Mouse (Mus musculus): Measurements from ENCODE around the gene Mvd.

Gene Mvd

GRCm38 (mm10) chr8:122443262-122444006 is at the start of gene Mvd:
Mvd (minus strand) TSS chr8:122443422.
- in situ Hi-C loops (cut with MboI; ENCODE audit: low sequenced_read_pairs): no loop called here

GRCm38 (mm10) chr8:122488387-122488786 is 45.2 kb upstream of the Mvd start:
- in situ Hi-C loops (cut with MboI; ENCODE audit: low sequenced_read_pairs): no loop called here

GRCm38 (mm10) chr8:122484831-122485230 is 41.6 kb upstream of the Mvd start:
- in situ Hi-C loops (cut with MboI; ENCODE audit: low sequenced_read_pairs): no loop called here

DNA sequence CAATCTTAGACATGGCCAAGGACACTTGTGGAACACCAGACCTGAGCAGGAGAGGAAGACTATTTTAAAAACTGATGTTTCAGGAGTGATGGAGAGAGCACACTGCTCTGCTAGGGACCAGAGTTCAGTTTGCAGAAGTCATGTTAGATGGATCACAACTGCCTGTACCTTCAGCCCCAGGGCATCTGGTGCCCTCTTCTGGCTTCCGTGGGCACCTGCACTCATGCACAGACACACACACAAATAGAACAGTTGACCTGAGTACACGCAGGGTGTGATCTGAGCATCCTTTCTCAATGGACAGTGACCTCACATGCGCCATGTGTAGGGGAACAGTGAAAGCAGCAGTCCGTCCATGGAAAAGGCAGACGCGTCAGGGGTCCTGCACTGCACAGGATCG is 40.7 kb upstream of the Mvd start:
- in situ Hi-C loops (cut with MboI; ENCODE audit: low sequenced_read_pairs): no loop called here

DNA sequence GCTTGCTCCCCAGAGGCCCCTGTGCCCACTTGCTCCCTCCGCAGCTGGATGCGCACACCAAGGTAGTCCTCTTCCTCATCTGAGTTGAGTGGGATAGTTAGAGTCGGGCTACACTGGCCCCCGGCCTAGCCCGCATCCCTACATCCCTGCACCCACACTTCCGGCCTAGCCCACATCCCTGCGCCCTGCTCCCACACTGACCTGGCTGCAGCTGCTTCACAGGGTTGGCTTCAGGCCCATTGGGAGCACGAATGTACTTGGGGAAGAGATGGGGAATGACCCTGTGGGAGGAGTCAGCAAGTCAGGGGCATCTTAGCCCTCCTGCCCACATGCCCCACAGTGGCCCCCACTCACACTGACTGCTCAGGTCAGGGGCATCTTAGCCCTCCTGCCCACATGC is 39.2 kb upstream of the Mvd start:
- in situ Hi-C loops (cut with MboI; ENCODE audit: low sequenced_read_pairs): no loop called here

GRCm38 (mm10) chr8:122475580-122476320 is 32.5 kb upstream of the Mvd start, which contains the start of the genes Rnf166 and Ctu2:
Rnf166 (minus strand) TSS chr8:122476064.
Ctu2 (plus strand) TSS chr8:122476143.
- in situ Hi-C loops (cut with MboI; ENCODE audit: low sequenced_read_pairs): no loop called here

GRCm38 (mm10) chr8:122474951-122475560 is 31.8 kb upstream of the Mvd start:
- in situ Hi-C loops (cut with MboI; ENCODE audit: low sequenced_read_pairs): no loop called here

DNA sequence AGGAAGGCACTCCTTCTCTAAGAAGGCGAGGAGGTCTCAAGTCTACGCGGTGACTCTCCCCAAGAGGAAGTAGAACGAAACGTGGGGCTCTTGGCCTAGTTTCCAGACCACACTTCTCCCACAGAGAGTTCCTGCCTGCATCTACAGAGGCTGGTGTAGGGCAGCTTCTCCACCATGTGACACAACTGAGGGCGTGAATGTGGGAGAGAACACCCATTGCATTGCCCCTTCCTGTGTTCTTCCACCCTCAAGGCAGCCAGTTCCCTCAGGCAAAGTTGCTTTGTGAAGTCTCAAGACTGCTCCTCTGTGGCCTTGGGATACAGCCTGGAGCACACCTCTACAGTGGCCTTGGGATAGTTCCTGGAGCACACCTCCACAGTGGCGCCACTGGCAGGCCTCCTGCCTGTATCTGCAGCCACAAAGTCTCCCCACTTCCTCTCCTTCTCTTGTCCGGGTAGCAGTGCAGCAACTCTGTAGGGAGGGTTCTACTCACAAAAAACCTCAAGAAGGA is 30.7 kb upstream of the Mvd start:
- in situ Hi-C loops (cut with MboI; ENCODE audit: low sequenced_read_pairs): no loop called here

DNA sequence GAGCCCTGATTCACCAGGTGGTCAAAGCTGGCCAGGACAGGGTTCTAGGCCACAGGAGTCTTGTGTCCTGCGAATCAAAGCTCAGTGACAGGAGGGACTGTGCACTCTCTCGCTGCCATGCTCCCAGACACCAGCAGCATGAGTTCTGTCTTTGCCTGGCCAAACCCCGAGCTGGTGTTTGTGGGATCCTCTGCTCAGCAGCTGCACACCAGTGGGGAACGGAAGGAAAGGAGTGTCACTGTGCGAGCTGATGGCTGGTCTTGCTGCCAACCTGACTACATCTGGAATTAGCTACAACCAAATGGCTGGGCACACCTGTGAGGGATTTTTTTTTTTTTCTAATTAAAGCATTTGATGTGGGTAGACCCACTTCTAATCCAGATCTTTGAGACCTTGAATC is 27.5 kb upstream of the Mvd start:
- in situ Hi-C loops (cut with MboI; ENCODE audit: low sequenced_read_pairs): no loop called here

DNA sequence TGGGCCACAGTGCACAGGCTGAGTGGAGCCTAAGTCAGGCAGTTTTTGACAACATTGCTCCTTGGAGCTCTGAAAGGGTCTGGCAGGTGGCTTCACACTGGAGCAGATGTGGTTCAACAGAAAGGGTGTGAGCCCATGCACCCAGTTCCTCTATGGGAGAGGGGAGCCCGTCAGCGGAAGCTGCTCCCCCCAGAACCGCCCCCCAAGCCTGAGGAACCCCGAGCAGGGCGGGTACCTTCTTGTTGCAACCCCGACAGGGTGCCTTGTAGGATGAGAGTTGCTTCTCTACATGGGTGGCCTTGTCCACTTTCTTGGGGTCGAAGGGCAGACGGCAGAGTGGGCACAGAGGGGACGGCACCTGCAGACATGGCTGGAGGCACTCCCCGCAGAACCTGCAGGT is 26.7 kb upstream of the Mvd start:
- in situ Hi-C loops (cut with MboI; ENCODE audit: low sequenced_read_pairs): no loop called here

DNA sequence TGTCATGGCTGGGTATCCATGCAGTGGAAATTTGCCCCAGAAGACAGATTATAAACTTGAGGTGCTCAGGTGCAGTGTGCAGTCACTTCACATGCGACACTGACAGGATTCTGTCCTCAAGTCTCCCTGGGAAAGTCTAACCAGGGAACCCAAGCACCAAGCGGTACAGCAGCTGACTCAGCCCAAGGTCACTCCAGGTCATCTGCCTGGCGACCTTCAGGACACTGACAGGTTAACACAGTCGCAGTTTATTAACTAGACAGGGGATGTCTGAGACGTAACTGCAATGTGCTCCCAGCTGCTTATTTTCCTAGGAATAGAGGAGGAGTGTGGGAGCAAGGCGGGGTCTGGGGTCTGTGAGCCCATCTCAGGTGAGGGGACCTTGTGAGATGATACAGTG is 26.2 kb upstream of the Mvd start:
- in situ Hi-C loops (cut with MboI; ENCODE audit: low sequenced_read_pairs): no loop called here

GRCm38 (mm10) chr8:122467816-122468215 is 24.6 kb upstream of the Mvd start:
- in situ Hi-C loops (cut with MboI; ENCODE audit: low sequenced_read_pairs): no loop called here

DNA sequence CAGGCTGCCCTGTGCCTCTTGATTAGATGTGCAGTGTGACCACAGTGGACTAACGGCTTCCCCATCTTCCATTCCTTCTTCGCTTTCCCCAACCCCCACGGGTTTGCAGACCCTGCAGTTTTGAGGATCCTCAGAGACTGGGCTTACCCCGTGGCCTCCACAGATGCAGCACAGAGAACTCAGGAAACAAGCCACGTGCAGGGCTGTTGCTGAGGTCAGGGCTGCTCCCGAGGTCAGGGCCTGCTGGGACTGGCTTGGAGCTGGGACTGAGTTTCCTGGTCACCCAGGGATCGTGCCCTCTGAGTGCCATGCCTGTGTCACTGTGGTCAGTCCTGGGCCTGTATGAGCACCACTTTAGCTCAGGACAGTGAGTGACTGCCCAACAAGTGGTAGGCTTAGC is 21.8 kb upstream of the Mvd start:
- in situ Hi-C loops (cut with MboI; ENCODE audit: low sequenced_read_pairs): no loop called here

DNA sequence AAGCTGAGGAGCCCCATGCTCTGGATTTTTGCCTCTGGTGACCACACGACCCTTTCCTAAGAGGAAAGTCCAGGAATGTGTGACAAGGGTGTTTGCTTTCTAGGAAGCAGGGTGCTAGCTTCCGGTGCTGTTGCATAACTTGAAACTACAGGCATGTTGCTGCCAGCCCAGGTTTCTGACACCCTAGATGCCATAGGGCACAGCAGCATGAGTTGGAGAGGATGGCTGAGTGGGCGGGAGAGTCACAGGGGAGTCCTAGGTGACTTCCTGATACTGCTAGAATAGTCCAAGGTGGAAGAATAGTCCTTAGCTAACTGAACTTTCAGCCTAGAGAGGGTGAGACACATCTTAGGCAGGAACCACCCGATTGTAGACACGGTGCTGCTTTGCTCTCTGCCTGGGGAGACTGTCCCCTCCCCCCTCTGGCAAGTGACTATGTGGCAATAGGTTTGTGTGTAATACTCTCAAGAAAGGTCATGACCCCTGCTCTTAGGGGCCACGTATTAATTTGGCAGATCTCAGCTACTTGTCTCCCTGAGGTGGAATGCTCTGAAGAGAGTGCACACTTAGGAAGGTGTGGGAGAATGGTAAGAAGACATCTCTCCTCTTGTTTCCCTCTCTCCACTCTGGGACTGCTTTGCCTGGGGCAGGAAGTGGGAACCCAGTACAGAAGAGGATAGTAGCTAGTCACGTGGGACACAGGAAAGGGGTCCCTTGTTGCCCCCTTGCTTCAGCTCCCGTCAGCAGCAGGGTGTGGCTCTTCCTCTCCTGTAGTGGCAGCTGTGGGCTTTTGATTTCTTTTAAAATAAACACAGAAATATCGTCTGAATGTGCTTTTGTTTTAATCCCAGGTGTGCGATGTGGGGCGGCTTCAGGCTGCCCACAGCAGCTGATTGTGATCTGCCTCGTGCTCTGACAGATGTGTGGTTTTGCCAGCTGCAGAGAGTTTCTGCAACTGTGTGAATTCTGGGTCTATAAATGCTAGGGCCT is 20.7 kb upstream of the Mvd start:
- in situ Hi-C loops (cut with MboI; ENCODE audit: low sequenced_read_pairs): no loop called here

- in situ Hi-C loops (cut with MboI; ENCODE audit: low sequenced_read_pairs): no loop called here
Measured at GRCm38 (mm10) chr8:122462510-122462909, 19.3 kb upstream of the Mvd start.

DNA sequence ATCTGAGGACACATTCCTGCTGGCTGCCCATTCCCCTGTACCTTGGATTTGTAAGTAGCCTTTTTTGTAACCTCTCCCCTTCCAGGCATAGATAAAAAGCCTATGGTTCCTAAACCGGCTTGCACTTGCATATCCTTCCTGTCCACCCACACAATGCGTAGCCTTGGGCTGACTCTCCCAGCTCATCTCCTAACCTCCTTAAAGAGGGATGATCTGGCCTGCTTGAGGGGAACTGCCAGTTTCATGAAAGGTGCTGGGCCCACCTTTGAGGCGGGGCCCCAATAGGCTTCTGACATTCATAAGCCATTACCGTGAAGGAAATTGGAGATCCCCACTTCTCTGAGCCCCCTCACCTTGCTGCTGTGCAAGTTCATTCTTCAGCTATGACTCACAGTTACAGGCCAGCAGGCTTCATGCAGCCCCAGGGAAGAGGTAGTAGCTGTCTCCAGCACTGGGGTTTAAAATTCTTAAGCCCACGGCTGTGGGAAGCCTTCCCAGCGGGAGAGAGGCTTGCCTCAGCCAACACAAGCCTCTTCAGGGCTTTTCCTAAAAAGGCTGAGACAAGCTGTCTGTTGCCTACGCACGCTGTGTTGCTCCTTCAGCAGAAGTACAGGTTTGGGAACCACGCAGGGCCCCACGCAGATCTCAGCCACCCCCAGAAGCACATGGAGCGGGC is 18.4 kb upstream of the Mvd start:
- in situ Hi-C loops (cut with MboI; ENCODE audit: low sequenced_read_pairs): no loop called here

DNA sequence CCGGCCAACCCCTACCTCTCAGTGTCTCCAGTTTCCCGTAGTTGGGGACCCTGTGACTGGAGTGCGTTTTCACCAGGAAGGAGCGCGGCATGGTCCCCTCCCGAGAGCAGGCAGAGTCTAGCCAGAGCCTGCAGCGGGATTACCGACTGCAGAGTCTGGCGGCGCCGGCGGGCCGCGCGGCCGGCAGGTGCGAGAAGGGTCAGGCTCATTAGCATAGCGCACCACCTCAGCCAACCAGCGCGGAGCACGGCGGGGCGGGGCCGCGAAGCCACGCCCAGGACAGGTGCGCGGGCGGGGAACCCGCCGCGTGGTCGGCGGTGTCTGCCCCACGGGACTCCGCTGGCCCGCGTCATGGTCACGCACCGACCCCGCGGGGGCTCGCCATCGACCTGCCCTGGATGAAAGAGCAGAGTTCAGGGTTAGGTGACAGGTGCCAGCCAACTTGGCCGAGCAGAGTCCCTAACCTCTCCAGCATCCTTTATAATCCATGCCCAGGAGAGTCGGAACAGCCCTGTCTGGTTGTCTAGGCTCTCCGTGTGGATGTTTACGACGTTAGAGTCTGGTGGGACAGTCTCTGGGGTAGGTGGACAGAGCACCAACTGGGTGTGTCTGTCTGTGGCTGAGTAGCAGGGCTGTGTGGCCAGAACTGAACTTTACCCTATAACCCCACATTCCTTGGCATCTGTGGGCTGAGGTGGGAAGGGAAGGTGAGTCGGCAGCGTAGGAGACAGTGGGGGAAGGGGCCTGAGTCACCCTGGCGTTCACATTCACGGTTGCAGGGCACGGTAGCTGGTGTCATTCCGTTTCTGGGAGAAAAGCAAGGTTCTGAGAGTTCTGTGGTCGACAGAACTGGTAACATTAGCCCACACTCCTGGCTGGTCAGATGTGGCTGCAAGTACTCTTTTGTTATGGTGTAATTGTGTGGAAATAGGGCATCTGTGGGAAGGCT is 17.6 kb upstream of the Mvd start, which contains the start of gene Snai3:
TSS of gene Snai3 (minus strand) at position 210 of the 949 bp plus-strand sequence.
- in situ Hi-C loops (cut with MboI; ENCODE audit: low sequenced_read_pairs): no loop called here

DNA sequence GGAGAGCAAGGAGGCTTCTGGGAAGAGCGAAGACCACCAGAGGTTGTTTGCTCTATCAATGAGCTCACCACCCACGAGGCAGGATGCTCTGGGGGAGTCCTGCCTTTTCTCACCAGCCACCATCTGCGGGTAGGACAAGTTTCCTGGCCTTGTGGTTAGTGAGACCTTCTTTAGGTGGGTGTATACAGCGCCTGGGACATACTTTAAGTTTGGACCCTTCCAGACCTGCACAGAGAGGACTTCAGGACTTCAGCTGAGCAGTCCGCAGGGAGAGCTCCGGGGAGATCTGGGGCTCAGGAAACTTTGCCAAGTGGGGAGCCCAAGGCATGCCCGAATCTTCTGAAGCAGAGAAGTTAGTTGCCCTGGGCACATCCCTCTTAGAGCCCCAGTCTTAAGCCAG is 16.8 kb upstream of the Mvd start:
- in situ Hi-C loops (cut with MboI; ENCODE audit: low sequenced_read_pairs): no loop called here

Measured in CH12F3 (cell line).